Mouse (Mus musculus): ENCODE results near the gene Dock9.

GRCm38 (mm10) chr14:121735678-121736077 is 62.0 kb downstream of the Dock9 start:
- TF ChIP-seq CTCF (conservative IDR thresholded peaks at IDR 0.05; ENCODE audit: insufficient read depth, insufficient read length, low read depth, low read length) (peak; percentile 54), POLR2A (IDR thresholded peaks at IDR 0.05; ENCODE audit: low read depth, low read length) (no peak)
